Mouse (Mus musculus) heart, postnatal 0 days (tissue): Measurements from ENCODE around the gene Ephx4.

Source experiments
- CTCF ChIP-seq: IDR thresholded peaks from 2 replicates; pipeline ENCODE4 v1.5.1; 2016; ENCODE audit warnings: antibody characterized with exemption, control low read depth, low read depth
- EP300 ChIP-seq: IDR thresholded peaks from 2 replicates; pipeline ENCODE4 v1.6.1; 2016; ENCODE audit warnings: antibody characterized with exemption, low read depth

DNA sequence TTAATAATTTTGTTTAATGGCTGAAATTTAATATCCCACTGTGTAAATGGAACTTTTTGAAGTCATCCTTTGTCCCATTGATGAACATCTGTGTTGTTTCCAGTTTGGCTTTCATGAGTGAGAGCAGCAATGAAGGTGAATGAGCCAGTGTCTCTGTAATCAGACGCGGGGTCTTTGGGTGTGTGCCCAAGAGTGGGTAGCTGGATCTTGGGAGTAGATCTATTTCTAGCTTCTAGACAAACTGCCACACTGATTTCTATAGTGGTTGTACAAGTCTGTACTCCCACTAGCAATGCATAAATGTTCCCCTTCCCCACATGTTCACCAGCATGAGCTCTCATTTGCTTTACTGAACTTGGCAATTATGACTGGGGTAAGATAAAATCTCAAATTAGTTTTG is 13.2 kb upstream of the Ephx4 start:
- no peak for TF ChIP-seq CTCF
- TF ChIP-seq EP300: no peak
